Mouse (Mus musculus) spleen, postnatal 10 days (tissue): ENCODE results near the gene Gm44805.

Experiments
- DNase-seq, 2 experiments: peaks; one replicate each; pipeline ENCODE4 v3.0.0; 2021 to 2022; ENCODE audit warnings: low spot score in 2 of 2

Gene Gm44805

DNA sequence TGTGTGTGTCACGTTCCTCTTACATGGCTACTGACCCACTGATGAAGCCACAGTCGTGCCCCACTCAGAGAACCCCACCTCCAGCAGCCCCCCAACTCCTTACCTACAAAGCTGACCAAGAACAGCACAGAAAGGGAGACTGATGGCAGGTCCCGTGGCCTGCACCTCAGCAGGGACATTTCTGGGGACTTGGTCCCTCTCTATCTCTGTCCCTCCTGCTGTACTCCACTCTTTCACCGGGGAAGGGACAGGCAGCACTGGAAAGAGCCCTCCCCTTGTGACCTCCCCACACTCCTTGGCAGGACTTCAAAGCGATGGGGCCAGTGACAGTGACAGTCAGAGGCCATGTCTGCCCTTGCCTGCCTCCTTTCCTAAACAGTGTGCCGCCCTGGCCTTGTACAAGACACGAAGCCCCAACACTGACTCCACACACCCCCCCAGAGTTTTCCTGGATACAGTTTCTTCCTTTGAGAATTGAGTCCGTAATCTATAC is at the start of gene Gm44805, which contains the start of gene Apoc4:
Gene Gm44805, minus strand, starts transcription at position 222 of the 493 bp plus-strand sequence.
Gene Apoc4, minus strand, starts transcription at position 278 of the 493 bp plus-strand sequence.
- DNase-seq = no peak

DNA sequence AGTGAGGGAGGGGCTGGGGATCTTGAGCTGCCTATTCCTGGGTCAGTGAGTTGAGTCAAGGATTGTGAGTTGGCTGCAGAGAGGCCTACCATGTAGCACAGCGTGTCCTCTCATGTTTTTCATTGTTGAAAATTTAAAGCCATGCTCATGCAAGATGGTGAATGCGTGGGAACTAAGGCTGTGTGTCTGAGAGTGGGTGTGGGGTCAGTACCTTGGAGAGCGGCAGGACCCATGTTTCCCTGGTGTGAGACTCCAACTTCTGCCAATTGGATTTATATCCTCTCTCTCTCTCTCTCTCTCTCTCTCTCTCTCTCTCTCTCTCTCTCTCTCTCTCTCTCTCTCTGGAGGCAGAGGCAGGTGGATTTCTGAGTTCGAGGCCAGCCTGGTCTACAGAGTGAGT is 45.3 kb upstream of the Gm44805 start:
- no peak for DNase-seq

DNA sequence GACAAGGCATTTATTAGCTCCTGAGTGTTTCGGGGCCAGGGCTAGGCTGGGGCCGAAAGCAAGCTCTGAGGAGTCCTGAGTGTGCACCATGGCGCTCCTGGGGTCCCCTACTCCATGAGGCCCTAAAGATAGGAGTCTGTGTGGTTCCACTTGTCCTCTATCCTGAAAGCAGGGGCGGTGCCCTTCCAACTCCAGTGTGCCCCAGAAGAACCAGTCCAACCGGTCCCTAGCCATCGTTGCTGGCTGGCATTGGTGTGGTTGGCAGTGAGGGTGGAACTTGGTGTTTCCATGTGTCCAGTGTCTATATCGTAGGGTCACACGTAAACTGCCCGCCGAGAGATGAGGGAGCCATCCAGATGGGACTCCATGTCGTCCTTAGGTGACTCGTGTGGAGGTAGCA is 42.9 kb upstream of the Gm44805 start:
- no peak for DNase-seq

DNA sequence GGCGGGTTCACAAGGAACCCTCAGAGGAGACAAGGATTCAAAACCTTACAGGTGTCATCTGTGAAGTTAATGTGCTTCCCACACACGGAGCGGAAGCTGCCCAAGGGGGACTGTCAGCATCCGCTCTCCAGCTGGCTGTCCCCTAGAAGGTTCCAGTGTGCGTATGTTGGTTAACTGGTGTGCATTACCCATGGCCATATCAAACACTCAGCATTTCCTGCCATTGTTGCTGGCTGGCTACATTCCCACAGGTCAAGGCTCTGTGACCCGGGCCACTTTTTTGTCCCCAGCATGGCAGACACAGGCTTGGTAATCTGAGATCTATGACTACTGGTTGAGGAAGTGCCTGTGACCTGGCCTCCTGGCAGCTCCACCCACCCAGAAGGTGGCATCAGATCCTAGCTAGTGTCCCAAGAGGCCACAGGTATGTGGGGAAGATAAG is 41.6 kb upstream of the Gm44805 start:
- DNase-seq = no peak

DNA sequence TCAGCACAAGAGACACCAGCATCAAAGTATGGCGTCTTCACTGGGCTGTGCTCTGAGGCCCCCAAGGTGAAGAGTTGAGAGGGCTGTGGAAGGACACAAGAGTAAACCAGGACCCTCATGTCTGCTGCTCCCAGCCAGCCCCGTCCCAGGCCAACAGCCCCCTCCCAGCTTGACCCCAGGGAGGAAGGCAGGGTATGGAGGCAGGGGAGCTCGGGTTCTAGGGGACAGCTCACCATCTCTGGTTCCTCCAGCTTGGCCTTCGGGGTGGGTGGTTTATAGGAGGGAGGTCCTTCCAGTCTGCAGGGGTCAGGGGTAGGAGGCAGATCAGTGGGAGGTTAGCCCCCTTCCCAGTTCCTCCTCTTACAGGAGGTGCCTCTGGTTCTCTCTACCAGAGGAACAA is 38.0 kb upstream of the Gm44805 start:
- no peak for DNase-seq

DNA sequence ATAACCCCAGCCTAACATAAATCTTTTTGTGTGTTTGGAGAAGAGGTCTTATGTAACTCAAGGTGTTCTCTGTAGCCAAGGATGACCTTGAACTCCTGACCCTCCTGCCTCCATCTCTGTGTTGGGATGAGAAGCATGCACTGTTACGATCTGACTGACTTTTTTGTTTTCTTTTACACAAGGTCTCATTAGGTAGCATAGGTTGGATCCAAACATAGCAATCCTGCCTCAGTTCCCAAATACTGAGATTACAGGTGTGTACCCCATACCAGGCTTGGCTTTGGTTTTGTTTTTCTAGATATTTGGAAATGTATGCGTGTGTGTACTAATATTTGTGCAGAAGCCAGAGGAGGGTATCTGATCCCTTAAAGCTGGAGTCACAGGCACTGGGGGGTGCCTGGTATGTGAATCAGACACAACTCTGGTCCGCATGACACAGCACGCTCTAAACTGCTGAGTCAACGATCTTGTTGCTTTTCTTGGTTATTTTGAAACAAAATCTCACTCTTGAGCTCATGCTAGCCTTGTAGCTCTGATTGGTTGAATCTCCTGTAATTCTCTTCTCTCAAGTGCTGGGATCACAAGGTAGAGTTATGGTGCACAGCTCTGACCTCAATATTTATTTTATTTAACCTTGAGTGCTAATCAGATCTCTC is 37.2 kb upstream of the Gm44805 start:
- DNase-seq = no peak

DNA sequence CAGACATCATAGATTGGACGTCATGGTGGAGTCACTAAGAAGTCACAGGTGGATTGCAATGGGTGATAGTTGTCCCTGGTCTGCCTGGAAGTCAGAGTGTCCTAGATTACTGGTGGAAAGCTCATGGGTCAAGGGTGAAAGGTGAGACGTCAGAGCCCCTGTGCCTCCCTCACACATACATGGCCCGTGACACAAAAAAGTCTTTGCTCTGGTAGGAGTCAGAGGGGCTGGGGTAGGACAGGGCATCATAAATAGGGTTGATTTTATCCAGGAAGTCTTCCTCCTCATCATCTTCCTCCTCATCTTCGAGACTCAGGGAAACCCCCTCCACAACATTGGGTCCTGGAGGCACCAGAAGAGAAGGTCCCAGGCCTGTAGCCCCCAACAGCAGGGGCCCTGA is 36.1 kb upstream of the Gm44805 start:
- DNase-seq = no peak

DNA sequence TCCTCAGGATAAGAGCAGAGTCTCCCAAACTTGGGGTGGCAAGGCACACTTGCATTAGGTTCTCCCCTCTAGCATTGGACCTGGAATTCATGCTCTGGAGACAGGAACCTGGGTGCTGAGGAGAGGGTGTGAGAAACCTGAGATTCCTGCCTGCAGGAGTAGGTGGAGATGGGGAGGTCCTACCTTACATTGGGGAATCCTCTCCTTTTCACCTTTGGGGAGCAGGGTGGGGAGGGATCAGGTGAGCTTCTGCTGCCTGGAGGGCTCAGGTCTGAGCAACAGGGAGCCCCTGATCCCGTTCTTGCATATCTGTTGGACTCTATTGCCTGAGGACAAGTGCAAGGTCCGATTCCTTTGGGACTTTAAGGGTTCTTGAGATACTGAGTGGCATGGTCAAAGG is 35.6 kb upstream of the Gm44805 start:
- DNase-seq = no peak

DNA sequence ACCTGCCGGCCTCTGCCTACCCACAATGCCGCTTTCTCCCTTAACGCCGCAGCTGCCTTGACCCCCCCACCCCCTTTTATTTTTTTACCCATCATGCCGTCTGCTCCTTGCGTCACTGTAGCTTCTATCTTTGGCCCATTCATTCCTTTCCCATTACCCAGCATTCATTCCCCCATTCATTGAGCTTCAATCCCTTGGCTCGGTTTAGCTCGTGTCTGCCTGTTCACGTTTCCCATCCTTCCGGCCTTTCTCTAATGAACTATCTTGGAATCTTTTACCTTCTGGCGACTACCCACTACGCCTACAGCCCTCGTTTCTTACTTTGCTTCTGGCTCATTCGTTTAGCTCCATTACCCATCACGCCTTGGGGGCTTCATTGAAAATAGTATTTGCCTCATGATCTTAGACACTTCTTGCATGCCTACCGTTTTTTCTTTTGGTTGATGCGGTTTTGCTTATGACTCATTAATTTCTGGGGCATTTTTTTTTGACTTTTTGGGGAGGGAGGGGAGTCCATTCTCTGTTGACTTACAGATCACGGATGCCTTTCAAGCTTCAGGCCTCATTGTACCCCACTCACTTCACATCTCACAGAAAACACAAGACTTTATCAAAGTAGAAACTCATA is 34.9 kb upstream of the Gm44805 start:
- DNase-seq = no peak

DNA sequence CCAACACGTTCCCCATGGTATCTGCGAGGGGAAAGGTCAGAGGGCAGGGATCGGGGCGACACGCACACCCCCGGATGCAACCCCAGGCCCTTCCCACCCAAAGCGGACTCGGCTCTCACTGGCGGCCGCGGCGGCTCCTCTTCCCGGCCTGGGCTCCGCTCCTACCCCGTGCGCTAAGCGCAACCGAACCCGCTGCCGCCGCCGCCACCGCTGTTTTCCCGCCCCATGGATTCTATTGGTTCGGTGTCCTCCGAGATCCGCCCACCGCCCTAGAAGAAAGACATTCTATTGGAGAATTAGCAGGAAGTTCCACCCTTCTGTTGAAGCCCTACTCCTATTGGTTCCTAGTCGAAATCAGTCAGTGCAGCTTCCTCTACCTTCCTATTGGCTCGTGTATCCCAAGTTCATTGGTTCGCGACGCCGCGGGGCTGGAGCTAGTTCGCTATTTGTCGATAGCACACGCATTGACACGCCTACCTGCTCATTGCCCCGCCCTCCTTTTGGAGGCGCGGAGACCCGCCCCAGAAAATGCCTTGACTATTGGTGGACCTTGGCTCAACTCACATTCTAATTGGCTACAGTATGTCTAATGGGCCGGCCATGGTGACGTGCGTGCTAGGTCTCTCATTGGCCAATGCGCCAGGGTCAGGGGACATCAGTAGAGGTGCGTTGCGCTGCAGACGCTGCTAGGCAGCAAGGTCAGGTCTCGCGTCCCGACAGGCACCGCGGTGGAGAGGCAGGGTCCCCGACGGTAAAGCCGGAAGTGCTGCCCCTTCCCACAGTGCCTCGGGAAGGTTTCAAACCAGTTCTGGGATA is 34.2 kb upstream of the Gm44805 start, which contains the start of gene Tomm40:
Gene Tomm40, minus strand, starts transcription at position 200 of the 816 bp plus-strand sequence.
- DNase-seq = peak; percentile 94 to 99

DNA sequence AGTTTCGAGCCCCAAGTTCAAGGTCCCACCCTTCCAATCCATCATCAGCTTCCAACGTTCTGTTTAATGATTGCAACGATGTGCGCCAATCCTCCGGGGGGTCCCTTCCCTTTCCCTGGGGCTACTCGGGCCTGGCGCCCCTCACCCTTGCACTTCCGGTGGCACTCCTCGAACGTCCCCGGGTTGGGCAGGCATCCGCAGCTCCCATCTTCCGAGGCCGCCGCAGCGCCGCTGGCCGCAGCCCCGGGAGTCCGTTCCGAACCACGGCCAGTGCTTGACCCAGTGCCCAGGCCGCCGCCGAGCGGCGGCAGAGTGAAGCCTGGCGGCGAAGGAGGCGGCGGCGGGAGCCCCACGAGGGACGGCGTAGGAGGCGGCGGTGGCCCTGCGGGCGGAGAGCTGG is 33.6 kb upstream of the Gm44805 start:
- no peak for DNase-seq

DNA sequence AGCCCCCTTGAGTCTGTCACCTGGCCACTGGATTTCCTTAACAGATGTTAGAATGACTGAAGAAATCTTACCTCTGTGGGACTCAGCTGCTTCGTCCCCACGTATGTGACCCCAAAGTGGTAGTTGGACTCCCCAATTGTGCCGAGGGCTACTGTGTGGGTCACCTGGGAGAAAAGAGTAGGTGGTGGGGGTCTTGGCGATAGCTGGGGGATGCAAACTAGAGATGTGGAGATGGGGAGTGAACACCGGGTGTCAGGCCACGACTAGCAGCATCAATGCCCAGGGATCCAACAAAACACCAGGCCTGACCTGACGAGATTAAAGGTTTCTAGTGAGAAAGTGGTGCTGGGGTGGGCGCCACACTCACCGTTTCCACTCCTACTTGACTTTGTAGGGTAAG is 32.4 kb upstream of the Gm44805 start:
- no peak for DNase-seq

DNA sequence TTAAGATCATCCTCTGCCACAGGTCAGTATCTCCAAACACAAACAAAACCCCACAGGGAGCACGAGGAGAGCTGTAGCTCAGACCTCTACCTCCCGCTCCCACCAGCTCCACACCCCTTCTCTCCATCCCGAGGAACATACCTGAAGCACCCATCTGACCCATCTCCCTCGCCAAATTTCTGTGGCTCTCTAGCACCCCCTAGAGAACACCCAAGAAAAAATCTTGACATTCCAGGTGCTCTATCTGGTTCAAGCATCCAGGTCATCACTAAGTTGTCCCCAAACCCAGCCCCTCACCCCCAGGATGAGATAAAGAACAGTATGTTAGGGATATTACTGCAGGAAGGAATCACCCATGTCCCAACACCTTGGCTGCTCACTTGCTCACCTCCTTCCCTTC is 32.0 kb upstream of the Gm44805 start:
- no peak for DNase-seq

DNA sequence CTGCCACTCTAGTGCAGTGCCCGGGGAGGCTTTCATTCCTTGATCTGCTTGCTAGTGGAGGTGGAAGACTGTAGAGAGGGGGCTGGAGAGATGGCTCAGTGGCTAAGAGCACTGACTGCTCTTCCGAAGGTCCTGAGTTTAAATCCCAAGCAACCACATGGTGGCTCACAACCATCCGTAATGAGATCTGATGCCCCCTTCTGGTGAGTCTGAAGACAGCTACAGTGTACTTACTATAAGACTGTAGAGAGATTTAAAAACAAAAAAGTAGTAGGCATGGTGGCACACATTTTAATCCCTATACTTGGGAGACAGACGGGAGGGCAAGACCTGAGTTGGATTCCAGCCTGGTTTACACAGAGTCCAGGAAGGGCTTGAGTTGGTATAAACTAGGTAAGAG is 31.2 kb upstream of the Gm44805 start:
- no peak for DNase-seq

DNA sequence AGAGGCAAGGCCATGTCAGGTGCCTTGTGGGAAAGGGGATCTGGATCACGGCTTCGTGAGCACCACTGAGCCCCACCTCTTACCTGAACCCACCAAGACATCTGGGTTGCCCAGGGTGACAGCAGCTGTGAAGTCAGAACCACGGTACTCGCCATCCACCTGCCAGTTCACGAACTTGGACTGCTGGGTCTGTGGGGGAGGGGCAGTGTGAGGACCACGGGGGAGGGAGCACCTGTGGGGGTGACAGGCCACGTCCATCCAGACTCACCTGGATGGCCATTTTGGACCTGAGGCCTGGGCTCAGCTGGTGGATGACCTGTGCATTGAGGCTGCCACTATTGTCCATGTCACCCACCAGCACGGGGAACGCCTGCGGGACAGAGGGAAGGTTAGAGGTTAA is 29.4 kb upstream of the Gm44805 start:
- no peak for DNase-seq

DNA sequence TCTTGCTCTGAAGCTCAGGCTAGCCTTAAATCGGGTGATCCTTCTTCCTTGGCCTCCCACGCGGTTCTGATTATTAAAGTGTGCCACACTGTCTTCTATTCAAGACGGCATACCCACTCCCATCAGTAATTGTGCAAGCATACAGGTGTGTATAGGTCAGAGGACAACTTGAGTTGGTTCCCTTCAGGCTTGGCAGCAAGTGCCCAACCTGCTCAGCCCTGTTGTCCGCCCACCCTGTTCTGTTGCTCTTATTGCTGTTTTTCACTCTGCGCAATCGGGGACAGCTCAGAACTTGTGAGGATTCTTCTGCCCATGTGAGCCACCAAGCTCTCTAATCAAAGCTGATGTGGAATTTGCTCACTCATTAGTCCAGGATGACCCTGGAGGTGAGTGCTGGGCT is 24.0 kb upstream of the Gm44805 start:
- DNase-seq = no peak

DNA sequence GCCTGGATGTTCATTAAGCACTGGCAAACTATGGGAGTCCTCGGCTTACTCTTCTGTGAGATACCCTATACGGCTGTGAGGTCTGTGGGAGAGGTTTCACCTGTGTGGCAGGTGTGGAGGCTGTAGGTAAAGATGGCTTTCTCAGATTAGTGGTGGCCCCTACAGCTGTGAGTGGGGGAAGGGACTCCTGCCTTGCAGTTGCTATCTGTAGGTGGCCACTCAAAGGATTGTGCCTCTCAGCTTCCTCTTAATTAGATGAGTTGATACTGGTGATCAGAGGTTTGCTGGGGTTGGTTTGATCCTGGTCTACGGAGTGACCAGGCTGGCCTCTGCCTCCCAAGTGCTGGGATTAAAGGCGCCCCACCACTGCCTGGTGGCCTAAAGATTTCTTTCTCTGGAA is 23.3 kb upstream of the Gm44805 start:
- DNase-seq = no peak

DNA sequence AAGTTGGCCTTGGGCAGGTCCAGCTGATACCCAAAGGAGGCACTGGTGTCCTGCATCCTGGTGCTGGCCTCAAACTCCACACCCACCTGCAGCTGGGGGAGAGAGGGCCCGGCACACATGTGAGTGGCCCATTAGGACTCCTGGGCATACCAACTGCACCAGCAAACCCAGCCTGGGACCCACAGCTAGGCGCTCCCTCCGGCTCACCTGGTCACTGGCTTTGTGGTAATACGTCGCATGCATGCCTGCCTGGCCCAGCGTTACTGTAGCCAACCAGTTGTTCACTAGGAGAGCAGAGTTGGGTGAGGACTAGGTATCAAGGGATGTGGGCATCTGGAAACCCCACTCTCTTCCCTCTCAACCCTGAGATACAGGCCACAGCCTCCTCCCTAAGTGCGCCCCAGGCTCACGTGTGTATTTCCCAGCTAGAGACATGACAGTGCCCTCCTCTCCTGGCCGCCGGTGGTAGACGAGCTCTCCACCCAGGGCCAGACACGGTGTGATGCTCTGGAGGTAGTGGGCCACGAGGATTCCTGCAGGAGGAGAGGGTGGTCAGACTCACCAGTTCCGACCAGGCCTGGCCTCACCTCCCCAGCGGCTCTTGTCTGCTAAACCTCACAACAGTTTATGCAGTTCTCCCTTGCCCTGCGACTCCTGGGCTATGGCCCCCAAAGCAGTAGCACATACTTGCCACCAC is 21.8 kb upstream of the Gm44805 start:
- no peak for DNase-seq

DNA sequence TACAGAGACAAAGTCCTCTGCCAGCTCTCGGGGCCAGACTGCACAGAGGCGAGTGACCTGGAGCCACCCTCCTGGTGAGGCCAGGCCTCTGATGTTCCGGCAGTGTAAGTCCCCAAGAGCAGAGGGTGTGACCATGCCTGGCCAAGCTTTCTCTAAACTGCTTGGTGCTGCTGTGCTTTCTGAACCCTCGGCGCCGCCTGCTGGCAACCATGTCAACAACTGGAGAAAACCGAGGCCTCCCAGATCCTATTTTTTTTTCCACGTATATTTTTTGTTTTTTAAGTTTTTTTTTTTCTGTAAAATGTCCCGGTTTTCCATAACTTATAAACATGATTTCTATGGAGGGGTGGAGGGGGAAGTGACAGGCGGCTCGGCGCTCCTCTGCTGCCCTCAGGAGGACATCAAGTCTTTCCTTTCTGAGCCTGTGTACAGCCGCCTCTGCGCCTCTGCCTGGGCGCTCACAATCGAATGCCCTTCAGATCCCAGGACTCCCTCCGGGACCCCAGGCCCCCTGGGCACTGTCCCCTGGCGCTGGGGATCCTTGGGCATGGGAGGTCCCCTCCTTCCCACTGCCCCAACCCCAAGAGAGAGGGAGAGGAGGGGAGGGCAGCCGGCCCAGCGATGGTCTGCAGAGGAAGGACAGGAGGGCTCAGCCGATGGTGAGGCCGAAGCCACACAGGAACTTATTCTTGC is 20.0 kb upstream of the Gm44805 start:
- peak in 1 of 2 experiments; percentile 76 for DNase-seq

DNA sequence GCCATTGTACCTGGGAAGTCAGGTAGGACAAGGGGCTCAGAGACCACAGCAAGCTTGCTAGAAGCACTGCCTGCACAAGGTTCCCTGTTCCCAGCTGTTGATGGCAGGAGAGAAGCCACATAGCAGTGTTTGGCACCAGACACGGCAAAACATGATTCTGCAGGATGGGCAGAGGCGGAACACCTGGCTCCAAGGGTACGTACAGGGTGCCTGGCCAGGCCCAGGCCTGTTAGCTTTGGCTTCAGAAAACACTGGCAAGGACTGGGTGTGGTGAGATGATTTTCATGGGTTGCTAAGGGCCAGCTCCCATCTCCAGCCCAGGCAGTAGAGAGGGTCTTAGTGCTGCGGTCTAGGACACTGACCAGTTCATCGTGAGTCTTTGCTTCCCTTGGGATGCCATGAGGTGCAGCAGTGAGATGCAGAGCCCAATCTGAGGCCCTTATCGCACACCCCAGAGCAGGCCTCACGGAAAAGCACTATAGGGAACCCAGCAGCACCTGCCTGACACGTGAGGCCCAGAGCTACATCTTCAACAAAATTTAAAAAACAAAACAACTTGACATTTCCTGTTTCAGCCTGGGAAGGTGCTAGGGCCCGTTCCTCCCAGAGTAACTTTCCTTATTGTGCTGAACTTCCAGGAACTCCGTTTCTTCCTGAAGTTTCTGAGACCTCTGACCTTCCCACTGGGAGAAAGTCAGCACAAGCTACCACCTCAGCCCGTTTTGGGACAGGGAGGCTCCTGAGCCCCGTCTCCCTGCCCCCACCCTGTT is 19.3 kb upstream of the Gm44805 start:
- no peak for DNase-seq

DNA sequence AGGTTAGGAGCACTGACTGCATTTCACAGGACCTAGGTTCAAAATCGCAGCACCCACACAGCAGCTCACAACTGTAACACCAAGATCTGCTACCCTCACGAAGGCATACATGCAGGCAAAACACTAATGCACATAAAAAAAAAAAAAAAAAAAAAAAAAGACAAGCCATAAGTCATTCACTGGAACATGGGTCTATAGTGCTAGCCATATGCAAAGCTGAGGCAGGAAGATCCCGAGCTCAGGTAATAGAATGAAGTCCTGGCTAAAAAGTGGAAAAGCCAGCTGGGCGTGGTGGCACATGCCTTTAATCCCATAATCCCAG is 18.6 kb upstream of the Gm44805 start:
- DNase-seq = no peak
